Mouse (Mus musculus): ENCODE data around the gene Zcchc2.

Gene Zcchc2

DNA sequence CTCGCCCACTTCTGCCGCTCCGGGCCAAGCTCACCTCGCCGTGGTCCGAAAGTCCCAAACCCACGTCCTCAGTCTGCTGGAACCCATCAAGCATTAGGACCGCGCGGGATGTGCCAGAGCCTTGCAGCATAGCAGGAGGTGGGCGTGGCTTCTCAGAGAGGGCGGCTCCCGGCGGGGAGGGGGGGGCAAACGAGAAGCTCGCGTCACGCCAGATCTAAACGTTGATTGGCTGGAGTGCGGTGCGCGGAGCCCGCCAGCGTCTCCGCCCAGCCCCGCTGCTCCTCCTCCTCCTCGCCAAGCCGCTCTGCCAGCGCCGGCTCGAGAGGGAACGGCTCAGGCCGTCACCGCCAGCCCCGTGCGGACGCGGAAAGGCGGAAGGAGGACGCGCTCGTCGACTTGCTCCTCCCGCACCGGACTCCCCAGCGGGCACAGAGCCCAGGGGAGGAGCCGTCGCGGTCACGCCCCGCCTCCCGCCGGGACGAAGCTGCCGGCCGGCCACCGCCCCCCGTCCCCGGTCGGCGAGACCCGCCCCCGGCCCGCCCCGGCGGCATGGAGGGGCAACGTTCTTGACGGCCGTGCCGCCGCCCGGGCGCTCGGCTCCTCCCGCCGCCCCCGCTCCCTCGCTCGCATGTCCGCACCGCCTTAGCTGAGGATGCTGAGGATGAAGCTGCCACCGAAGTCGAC, at the start of gene Zcchc2:
Gene Zcchc2 (plus strand): TSS at position 269 of the 684 bp plus-strand sequence.
- peak; percentile 98 to 100 for DNase-seq (ENCODE audit: low spot score in 2 of 2)

DNA sequence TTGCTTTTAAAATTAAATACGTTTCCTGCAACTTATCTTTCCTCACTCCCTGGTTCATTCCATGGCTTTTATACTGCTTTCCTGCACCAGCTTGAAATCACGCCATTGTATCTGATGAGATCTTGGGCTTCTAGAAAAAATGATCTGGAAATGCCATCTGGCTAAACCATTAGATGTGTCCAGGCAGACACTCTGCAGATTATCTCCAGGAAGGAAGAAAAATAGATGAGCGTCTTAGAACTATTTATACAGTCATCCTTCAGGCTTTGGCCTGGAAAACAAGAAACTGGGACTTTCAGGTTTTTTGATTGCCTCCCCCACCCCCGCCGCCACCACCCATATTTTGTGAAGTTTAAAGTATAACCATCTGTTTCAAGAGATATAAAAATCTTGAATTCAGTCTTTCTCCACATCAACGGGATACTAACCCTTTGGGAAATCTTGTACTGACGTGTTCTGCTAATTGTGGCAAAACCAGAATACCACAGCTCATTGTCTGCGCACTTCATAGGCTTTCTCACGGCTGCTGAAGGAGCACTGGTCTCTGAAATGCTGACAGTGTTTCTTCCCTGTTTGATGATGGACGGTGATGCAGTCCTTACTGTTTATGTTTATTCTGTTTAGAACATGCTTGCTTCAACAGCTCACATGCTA, 45.2 kb upstream of the Zcchc2 start:
- no peak for DNase-seq (ENCODE audit: low spot score in 2 of 2)

- DNase-seq (ENCODE audit: low spot score in 2 of 2) = no peak
Measured at GRCm38 (mm10) chr1:105946581-105947540, 43.3 kb upstream of the Zcchc2 start.

GRCm38 (mm10) chr1:105948352-105948751, 41.9 kb upstream of the Zcchc2 start:
- no peak for DNase-seq (ENCODE audit: low spot score in 2 of 2)

DNA sequence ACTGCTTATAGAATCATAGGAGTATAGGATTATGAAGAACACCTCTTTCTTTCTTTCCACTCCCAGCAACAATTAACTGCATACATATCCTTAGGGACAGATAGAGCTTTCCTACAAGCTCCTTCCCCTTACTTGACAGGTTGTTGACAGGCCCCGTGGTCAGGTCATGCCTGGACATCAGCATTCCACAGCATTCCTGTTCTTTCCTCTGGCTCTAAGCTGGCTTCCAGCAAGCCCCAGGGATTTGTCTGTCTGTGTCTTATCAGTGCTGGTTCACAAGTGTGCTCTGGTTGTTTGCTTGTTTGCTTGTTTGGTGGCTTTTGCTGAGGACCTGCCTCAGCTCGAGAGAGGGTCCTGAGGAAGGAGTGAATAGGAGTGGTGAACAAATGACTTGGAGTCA, 36.6 kb upstream of the Zcchc2 start:
- DNase-seq (ENCODE audit: low spot score in 2 of 2) = no peak

GRCm38 (mm10) chr1:105954047-105954446, 36.2 kb upstream of the Zcchc2 start:
- no peak for DNase-seq (ENCODE audit: low spot score in 2 of 2)

- no peak for DNase-seq (ENCODE audit: low spot score in 2 of 2)
Measured at GRCm38 (mm10) chr1:105956057-105956456, 34.1 kb upstream of the Zcchc2 start.

- no peak for DNase-seq (ENCODE audit: low spot score in 2 of 2)
Measured at GRCm38 (mm10) chr1:105961472-105961871, 28.7 kb upstream of the Zcchc2 start.

DNA sequence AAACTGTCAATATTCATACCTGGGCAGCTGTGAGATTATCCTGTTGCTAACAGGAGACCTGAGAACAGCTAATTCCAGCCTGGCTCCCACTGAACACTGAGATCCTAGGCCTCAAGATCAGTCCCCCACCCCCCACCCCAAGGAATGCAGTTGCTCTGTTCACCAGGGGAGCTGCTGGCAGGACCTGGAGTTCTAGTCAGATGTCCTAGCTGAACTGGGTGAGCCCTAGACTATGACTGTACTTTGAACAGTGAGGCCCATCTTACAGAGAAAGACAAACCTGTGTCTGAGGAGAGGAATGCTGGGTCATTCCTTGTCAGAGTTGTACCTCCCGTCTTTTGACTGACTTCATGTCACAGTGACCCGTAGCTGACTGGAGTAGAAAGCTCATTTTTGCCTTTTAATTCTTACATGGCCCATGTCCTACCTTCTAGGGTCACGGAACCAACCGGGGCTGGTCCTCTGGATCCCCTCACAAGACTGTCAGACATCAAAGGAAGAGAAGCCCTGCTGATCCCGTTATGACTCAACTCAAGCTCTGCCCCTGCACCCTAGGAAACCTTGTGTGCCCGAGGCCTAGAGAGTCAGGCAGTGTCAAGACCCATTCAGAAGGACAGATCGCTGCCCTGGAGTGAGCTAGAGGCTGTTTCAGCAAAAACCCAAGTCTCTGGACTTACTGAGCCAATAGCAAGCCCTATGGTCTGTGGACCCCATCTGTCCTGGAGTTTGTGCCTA, 28.0 kb upstream of the Zcchc2 start:
- no peak for DNase-seq (ENCODE audit: low spot score in 2 of 2)

DNA sequence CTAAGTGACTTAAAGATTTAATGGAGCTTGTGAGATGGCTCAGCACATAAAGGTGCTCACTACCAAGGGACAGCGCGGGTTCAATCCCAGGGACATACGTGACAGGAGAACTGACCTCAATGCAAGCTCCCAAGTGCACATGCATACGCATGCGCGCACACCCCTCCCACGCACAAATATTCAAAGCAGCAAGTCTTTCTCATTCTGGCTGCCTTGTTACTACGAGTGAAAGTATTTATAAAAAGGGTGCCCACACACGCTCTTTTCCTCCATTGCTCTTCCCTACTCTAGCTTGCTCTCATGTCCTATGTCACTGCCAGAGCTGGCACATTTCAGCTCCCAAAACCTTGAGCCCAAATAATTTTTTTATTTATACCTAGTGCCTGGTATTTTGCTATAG, 27.4 kb upstream of the Zcchc2 start:
- DNase-seq (ENCODE audit: low spot score in 2 of 2) = no peak

DNA sequence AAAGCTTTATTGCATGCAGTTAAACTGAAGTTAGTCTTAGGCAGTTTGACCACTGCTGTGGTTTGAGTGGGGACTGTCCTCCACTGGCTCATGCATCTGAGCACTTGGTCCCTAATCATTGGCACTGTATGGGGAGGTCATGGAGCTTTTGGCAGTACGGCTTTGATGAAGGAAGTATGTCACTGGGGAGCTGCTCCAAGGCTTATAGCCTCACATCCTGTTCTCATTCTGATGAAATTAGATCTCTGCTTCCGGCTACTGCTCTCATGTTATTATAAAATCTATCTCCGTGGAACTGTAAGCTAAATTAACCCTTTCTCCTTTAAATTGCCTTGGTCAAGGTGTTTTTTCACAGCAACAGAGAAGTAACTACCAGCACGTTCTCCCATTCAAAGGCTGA, 25.7 kb upstream of the Zcchc2 start:
- no peak for DNase-seq (ENCODE audit: low spot score in 2 of 2)

GRCm38 (mm10) chr1:105965189-105965588, 25.0 kb upstream of the Zcchc2 start:
- DNase-seq (ENCODE audit: low spot score in 2 of 2) = no peak

- no peak for DNase-seq (ENCODE audit: low spot score in 2 of 2)
Measured at GRCm38 (mm10) chr1:105971490-105972170, 18.6 kb upstream of the Zcchc2 start.

GRCm38 (mm10) chr1:105974023-105974422, 16.2 kb upstream of the Zcchc2 start:
- no peak for DNase-seq (ENCODE audit: low spot score in 2 of 2)

GRCm38 (mm10) chr1:105977446-105978094, 12.6 kb upstream of the Zcchc2 start:
- DNase-seq (ENCODE audit: low spot score in 2 of 2) = no peak

DNA sequence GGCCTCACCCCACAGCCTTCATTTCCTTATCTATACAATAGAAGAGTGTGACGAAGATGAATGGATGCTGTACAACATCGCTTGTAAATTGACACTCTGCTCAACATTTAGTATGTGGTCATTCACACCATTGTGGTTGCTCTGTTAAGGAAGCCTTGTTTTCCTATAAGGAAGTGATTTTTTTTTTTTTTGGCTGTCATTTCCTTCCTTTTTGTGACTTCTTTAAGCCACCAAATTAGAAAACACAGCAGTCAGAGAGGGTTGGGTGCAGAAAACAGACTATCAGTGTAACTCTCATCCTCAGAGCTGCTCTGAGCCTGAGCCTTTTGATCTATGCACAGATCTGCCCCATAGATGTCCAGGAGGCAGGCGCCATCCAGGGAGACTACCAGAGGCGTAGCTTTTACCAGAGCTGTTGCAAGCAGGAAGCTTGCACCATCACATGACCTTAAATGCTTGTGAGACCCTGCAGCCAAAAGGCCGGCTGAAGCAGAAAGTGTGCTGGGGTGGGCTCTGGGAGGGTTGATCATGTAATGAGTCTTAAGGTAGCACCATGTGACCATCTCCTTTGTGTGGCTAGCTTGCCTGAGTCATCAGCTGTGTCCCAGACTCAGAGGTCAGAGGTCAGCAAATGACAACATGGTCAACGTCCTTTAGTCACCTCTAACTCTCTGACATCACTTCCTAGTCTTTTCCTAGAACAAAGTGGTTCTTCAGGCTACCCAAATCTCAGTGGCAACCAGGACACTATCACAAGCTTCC, 9.2 kb upstream of the Zcchc2 start:
- no peak for DNase-seq (ENCODE audit: low spot score in 2 of 2)

GRCm38 (mm10) chr1:105982496-105983364, 7.5 kb upstream of the Zcchc2 start:
- DNase-seq (ENCODE audit: low spot score in 2 of 2) = no peak

DNA sequence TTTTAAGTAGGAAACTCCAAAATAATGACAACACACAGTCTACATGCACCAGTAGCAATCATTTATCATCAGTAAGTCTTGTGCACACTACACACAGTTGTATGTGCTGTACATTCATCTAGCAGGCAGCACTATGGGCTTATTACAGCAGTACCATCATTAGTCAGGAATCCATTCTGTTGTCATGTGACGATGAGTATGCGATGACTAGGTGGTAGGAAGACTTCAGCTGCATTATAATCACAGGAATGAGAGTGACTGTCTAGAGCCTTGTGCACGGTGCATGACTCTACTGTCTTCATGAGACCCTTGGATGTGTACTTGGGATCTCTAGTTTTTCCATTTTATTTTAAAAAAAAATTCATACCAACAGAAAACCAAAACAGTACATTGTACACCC, 6.0 kb upstream of the Zcchc2 start:
- no peak for DNase-seq (ENCODE audit: low spot score in 2 of 2)

GRCm38 (mm10) chr1:105988171-105988570, 2.0 kb upstream of the Zcchc2 start:
- no peak for DNase-seq (ENCODE audit: low spot score in 2 of 2)
